Mouse (Mus musculus): ENCODE data around the gene Hspbp1. TPM values are rescaled to one million over a fixed set of nuclear protein-coding genes. Genes with fewer than 3 reads are reported as not detected.
A peak's percentile ranks its signal among the peaks of the same experiment; 100 is the strongest.

Gene Hspbp1
- polyA plus RNA-seq, 1 experiment: 39.4 TPM

DNA sequence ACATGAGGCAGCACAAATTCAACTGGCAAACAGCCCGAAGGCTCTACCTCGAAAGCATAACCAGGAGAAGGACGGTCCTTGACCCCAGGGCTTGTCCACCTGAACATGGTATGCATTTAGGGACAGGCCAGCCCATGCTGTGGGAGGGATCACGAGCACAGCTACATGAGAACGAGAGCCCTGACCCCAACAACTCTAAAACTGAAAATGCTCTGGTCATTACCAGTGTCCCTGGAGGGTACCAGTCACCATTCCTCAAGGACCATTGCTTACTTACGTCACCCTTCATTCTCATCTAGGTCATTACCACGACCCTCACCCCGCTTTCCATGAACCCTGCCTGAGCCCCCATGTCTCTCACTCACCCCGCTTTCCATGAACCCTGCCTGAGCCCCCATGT lies 15.7 kb downstream of the Hspbp1 start:
- H3K4me1 ChIP-seq (ENCODE audit: control insufficient read depth, insufficient read depth, low read length): peaks cover 3% of the 10 kb centered on the region; the same call in 1 of the 2 replicates
- H3K27me3 ChIP-seq (replicated peaks; ENCODE audit: control insufficient read depth, insufficient read depth, low read length): no peaks in the 10 kb centered on the region
- no peak for DNase-seq
- 93% methylated on average over 9 of the region's 9 CpGs for WGBS
- no peak overlapping the region for H3K27ac ChIP-seq (ENCODE audit: insufficient read depth, low read depth, low read length)
- H3K4me3 ChIP-seq (ENCODE audit: insufficient read depth, low read depth, low read length): no peak overlapping the region
- TF ChIP-seq POLR2A (IDR thresholded peaks at IDR 0.05; ENCODE audit: low read depth, low read length): no peak
- no peak for TF ChIP-seq CTCF (conservative IDR thresholded peaks at IDR 0.05; ENCODE audit: insufficient read depth, insufficient read length, low read depth, low read length)
- H3K36me3 ChIP-seq (ENCODE audit: control insufficient read depth, insufficient read depth, low read length): no peaks in the 10 kb centered on the region; the same call in none of the 2 replicates

- Histone ChIP-seq H3K4me1 (ENCODE audit: control insufficient read depth, insufficient read depth, low read length) (peaks cover 3% of the 10 kb centered on the region; the same call in 1 of the 2 replicates), H3K27me3 (replicated peaks; ENCODE audit: control insufficient read depth, insufficient read depth, low read length) (no peaks in the 10 kb centered on the region), H3K4me3 (ENCODE audit: insufficient read depth, low read depth, low read length) (no peak overlapping the region), H3K27ac (ENCODE audit: insufficient read depth, low read depth, low read length) (no peak overlapping the region), H3K36me3 (ENCODE audit: control insufficient read depth, insufficient read depth, low read length) (no peaks in the 10 kb centered on the region; the same call in none of the 2 replicates)
- DNase-seq: no peak
- TF ChIP-seq POLR2A (IDR thresholded peaks at IDR 0.05; ENCODE audit: low read depth, low read length) (no peak), CTCF (conservative IDR thresholded peaks at IDR 0.05; ENCODE audit: insufficient read depth, insufficient read length, low read depth, low read length) (no peak)
- 97% methylated on average over 8 of the region's 8 CpGs for WGBS
Measured at GRCm38 (mm10) chr7:4668506-4668905, 16.4 kb downstream of the Hspbp1 start.

GRCm38 (mm10) chr7:4666871-4667270 lies 18.0 kb downstream of the Hspbp1 start:
- no peak overlapping the region for H3K4me3 ChIP-seq (ENCODE audit: insufficient read depth, low read depth, low read length)
- no peak overlapping the region for H3K27ac ChIP-seq (ENCODE audit: insufficient read depth, low read depth, low read length)
- no peaks in the 10 kb centered on the region for H3K27me3 ChIP-seq (replicated peaks; ENCODE audit: control insufficient read depth, insufficient read depth, low read length)
- H3K36me3 ChIP-seq (ENCODE audit: control insufficient read depth, insufficient read depth, low read length): no peaks in the 10 kb centered on the region; the same call in none of the 2 replicates
- TF ChIP-seq POLR2A (IDR thresholded peaks at IDR 0.05; ENCODE audit: low read depth, low read length) (no peak), CTCF (conservative IDR thresholded peaks at IDR 0.05; ENCODE audit: insufficient read depth, insufficient read length, low read depth, low read length) (no peak)
- DNase-seq: no peak
- 92% methylated on average over 5 of the region's 5 CpGs for WGBS
- no peaks in the 10 kb centered on the region for H3K4me1 ChIP-seq (ENCODE audit: control insufficient read depth, insufficient read depth, low read length)

- Histone ChIP-seq H3K27me3 (replicated peaks; ENCODE audit: control insufficient read depth, insufficient read depth, low read length) (no peaks in the 10 kb centered on the region), H3K4me3 (ENCODE audit: insufficient read depth, low read depth, low read length) (no peak overlapping the region), H3K27ac (ENCODE audit: insufficient read depth, low read depth, low read length) (no peak overlapping the region), H3K36me3 (ENCODE audit: control insufficient read depth, insufficient read depth, low read length) (no peaks in the 10 kb centered on the region; the same call in 1 of the 2 replicates), H3K4me1 (ENCODE audit: control insufficient read depth, insufficient read depth, low read length) (peaks cover 4% of the 10 kb centered on the region; the same call in 1 of the 2 replicates)
- no peak for TF ChIP-seq CTCF (conservative IDR thresholded peaks at IDR 0.05; ENCODE audit: insufficient read depth, insufficient read length, low read depth, low read length)
- no peak for TF ChIP-seq POLR2A (IDR thresholded peaks at IDR 0.05; ENCODE audit: low read depth, low read length)
- WGBS: 86% methylated on average over 2 of the region's 2 CpGs
- no peak for DNase-seq
Measured at GRCm38 (mm10) chr7:4663742-4664141, 21.1 kb downstream of the Hspbp1 start.

- peaks cover 4% of the 10 kb centered on the region; the same call in 1 of the 2 replicates for H3K4me1 ChIP-seq (ENCODE audit: control insufficient read depth, insufficient read depth, low read length)
- no peak for DNase-seq
- no peak overlapping the region for H3K4me3 ChIP-seq (ENCODE audit: insufficient read depth, low read depth, low read length)
- no peaks in the 10 kb centered on the region; the same call in 1 of the 2 replicates for H3K36me3 ChIP-seq (ENCODE audit: control insufficient read depth, insufficient read depth, low read length)
- TF ChIP-seq CTCF (conservative IDR thresholded peaks at IDR 0.05; ENCODE audit: insufficient read depth, insufficient read length, low read depth, low read length): no peak
- TF ChIP-seq POLR2A (IDR thresholded peaks at IDR 0.05; ENCODE audit: low read depth, low read length): no peak
- no peak overlapping the region for H3K27ac ChIP-seq (ENCODE audit: insufficient read depth, low read depth, low read length)
- WGBS: 80% methylated on average over 8 of the region's 8 CpGs
- H3K27me3 ChIP-seq (replicated peaks; ENCODE audit: control insufficient read depth, insufficient read depth, low read length): no peaks in the 10 kb centered on the region
Measured at GRCm38 (mm10) chr7:4663179-4663578, 21.7 kb downstream of the Hspbp1 start.

GRCm38 (mm10) chr7:4659911-4660443 lies 24.9 kb downstream of the Hspbp1 start:
- 40% methylated on average over 3 of the region's 3 CpGs for WGBS
- TF ChIP-seq POLR2A (IDR thresholded peaks at IDR 0.05; ENCODE audit: low read depth, low read length) (no peak), CTCF (conservative IDR thresholded peaks at IDR 0.05; ENCODE audit: insufficient read depth, insufficient read length, low read depth, low read length) (no peak)
- no peaks in the 10 kb centered on the region for H3K36me3 ChIP-seq (ENCODE audit: control insufficient read depth, insufficient read depth, low read length)
- H3K27ac ChIP-seq (ENCODE audit: insufficient read depth, low read depth, low read length): no peak overlapping the region
- H3K4me1 ChIP-seq (ENCODE audit: control insufficient read depth, insufficient read depth, low read length): peaks cover 19% of the 10 kb centered on the region; the same call in 1 of the 2 replicates
- H3K4me3 ChIP-seq (ENCODE audit: insufficient read depth, low read depth, low read length): no peak overlapping the region
- no peaks in the 10 kb centered on the region for H3K27me3 ChIP-seq (replicated peaks; ENCODE audit: control insufficient read depth, insufficient read depth, low read length)
- DNase-seq: peak; percentile 71

DNA sequence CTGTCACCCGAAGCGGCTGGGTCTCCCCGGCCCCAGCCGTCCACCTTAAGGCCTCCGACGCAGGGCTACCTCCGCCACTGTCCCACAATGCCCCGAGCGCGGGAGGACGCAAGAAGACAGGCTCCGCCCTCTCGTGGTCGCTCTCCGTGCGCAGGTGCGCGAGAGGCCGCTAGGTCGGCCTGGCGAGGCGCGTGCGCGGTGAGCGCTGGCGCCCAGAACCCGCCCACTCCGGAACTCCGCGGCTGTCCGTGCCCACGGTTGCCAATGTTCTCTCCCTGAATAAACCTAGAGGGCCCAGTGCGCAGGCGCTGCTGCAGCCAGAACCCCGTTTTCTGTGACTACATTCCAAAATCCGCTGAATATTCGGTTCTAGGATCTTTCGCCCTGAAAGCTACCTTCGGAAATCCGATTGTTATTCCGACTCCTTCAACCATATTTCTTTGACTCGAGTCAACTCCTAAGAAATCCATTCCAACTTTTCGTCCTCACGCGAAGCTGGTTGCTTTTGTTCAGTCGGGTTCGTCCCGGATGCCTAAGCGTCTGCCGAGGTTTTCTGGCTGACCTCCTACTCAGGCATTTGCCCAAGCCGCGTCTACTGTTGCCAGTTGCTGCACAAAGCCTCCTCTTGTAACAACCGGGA lies 25.8 kb downstream of the Hspbp1 start, which contains the start of gene Ppp6r1:
Gene Ppp6r1 (minus strand): TSS at position 108 of the 640 bp plus-strand sequence.
- peak within 1 kb of the TSS; percentile 88 for H3K4me3 ChIP-seq (ENCODE audit: insufficient read depth, low read depth, low read length)
- peak within 1 kb of the TSS; percentile 96 for H3K27ac ChIP-seq (ENCODE audit: insufficient read depth, low read depth, low read length)
- 0 out of 2 replicates have a peak, but pooled peaks have one; percentile 27 for TF ChIP-seq CTCF (conservative IDR thresholded peaks at IDR 0.05; ENCODE audit: insufficient read depth, insufficient read length, low read depth, low read length)
- peak; percentile 72 for TF ChIP-seq POLR2A (IDR thresholded peaks at IDR 0.05; ENCODE audit: low read depth, low read length)
- no peaks in the 10 kb centered on the region for H3K27me3 ChIP-seq (replicated peaks; ENCODE audit: control insufficient read depth, insufficient read depth, low read length)
- under 1% methylated on average over 54 of the region's 54 CpGs for WGBS
- H3K36me3 ChIP-seq (ENCODE audit: control insufficient read depth, insufficient read depth, low read length): no peaks in the 10 kb centered on the region
- DNase-seq: peak; percentile 98
- peaks cover 24% of the 10 kb centered on the region for H3K4me1 ChIP-seq (ENCODE audit: control insufficient read depth, insufficient read depth, low read length)

All from kidney, adult 2 months (tissue).